In genomic region chr7:138908768-138909276, GRCm38 (mm10) we compare ENCODE assay signal across 8 mouse cellular contexts. TPM values are rescaled to one million over a fixed set of nuclear protein-coding genes. Genes with fewer than 3 reads are reported as not detected.
A peak's percentile ranks its signal among the peaks of the same experiment; 100 is the strongest.
DNase-seq lines count a peak whose midpoint lies in the region; ATAC-seq and TF ChIP-seq lines count a peak whose summit lies in the region.

No protein-coding gene starts in this region.

- peak overlapping the region; percentile 80 for H3ac ChIP-seq in myocyte (ENCODE audit: control insufficient read depth, insufficient read length)

- H3K79me2 ChIP-seq in myocyte (ENCODE audit: control insufficient read depth, insufficient read depth): peaks cover 46% of the 10 kb centered on the region

- H3K27me3 ChIP-seq in kidney, postnatal 0 days (ENCODE audit: insufficient read depth, low read length): no peaks in the 10 kb centered on the region
- peaks cover 8% of the 10 kb centered on the region; the same call in 1 of the 2 replicates for H3K27me3 ChIP-seq in hindbrain, embryonic 15.5 days
- H3K27me3 ChIP-seq in myocyte (ENCODE audit: control insufficient read depth, insufficient read depth, insufficient read length): no peaks in the 10 kb centered on the region

- TF ChIP-seq POLR2A in cortical plate, adult 2 months (IDR thresholded peaks at IDR 0.05; ENCODE audit: extremely low read depth, insufficient read depth, low read length): no peak
- TF ChIP-seq POLR2A in myocyte (IDR thresholded peaks at IDR 0.05; ENCODE audit: insufficient read length, low read depth): no peak

- DNase-seq in kidney, postnatal 0 days (ENCODE audit: low spot score): no peak
- no peak for DNase-seq in kidney, adult 11 months
- DNase-seq in adrenal gland, adult 18-20 months (ENCODE audit: low spot score in 2 of 2): no peak
- DNase-seq in left cerebral cortex, postnatal 14 days (ENCODE audit: low spot score in 2 of 2): no peak
- DNase-seq in adrenal gland, adult 2 months: no peak

- H3K27ac ChIP-seq in kidney, postnatal 0 days: peak overlapping the region; percentile 77
- peak overlapping the region; percentile 74 for H3K27ac ChIP-seq in cortical plate, adult 2 months (ENCODE audit: insufficient read depth, low read length)
- H3K27ac ChIP-seq in hindbrain, embryonic 15.5 days (replicated peaks): peak overlapping the region; percentile 75

- H3K9ac ChIP-seq in kidney, postnatal 0 days (ENCODE audit: low read depth, low read length): peak overlapping the region; percentile 74
- H3K9ac ChIP-seq in hindbrain, embryonic 15.5 days: peak overlapping the region; percentile 92

- peaks cover 10% of the 10 kb centered on the region for H3K4me1 ChIP-seq in kidney, postnatal 0 days (replicated peaks; ENCODE audit: insufficient read depth, low read length)
- H3K4me1 ChIP-seq in cortical plate, adult 2 months (ENCODE audit: control insufficient read depth, insufficient read depth, low read length): 0 out of 2 replicates have a peak, but pooled peaks cover 5% of the 10 kb centered on the region
- peaks cover 37% of the 10 kb centered on the region for H3K4me1 ChIP-seq in hindbrain, embryonic 15.5 days (replicated peaks)

- 9% methylated on average over 10 of the region's 10 CpGs for WGBS in kidney, postnatal 0 days
- 6% methylated on average over 10 of the region's 10 CpGs for WGBS in hindbrain, embryonic 15.5 days

- no peaks in the 10 kb centered on the region for H3K36me3 ChIP-seq in kidney, postnatal 0 days (ENCODE audit: insufficient read depth, low read length)
- no peaks in the 10 kb centered on the region for H3K36me3 ChIP-seq in hindbrain, embryonic 15.5 days
- no peaks in the 10 kb centered on the region for H3K36me3 ChIP-seq in myocyte (ENCODE audit: control insufficient read depth, insufficient read depth)

- intact Hi-C loops in left cerebral cortex, postnatal 14 days (cut with DNase I): loop anchor here (5.0 kb wide), 1 partner anchor 62 kb away; the partner anchor contains the start of genes Mapk1ip1 and Ppp2r2d

- ATAC-seq in kidney, postnatal 0 days (replicated peaks; ENCODE audit: low FRiP score, low read depth): no peak
- ATAC-seq in hindbrain, embryonic 15.5 days (ENCODE audit: low FRiP score, low read depth): no peak

- no peak for TF ChIP-seq CTCF in kidney, postnatal 0 days (IDR thresholded peaks at IDR 0.05; ENCODE audit: low read depth)
- TF ChIP-seq CTCF in cortical plate, adult 2 months (IDR thresholded peaks at IDR 0.05; ENCODE audit: extremely low read depth, insufficient read depth, low read length): no peak

- peak overlapping the region; percentile 70 for H3K4me2 ChIP-seq in kidney, postnatal 0 days (ENCODE audit: low read length)
- H3K4me2 ChIP-seq in hindbrain, embryonic 15.5 days: peak overlapping the region; percentile 73
- peak overlapping the region; percentile 98 for H3K4me2 ChIP-seq in myocyte (ENCODE audit: low read depth)

- no peaks in the 10 kb centered on the region for H3K9me3 ChIP-seq in kidney, postnatal 0 days (replicated peaks; ENCODE audit: low read length)
- no peaks in the 10 kb centered on the region for H3K9me3 ChIP-seq in hindbrain, embryonic 15.5 days

- peak overlapping the region; percentile 64 for H3K4me3 ChIP-seq in kidney, postnatal 0 days (replicated peaks; ENCODE audit: low read depth, low read length)
- peak overlapping the region; percentile 80 for H3K4me3 ChIP-seq in cortical plate, adult 2 months (ENCODE audit: insufficient read depth, low read length)
- peak overlapping the region; percentile 86 for H3K4me3 ChIP-seq in hindbrain, embryonic 15.5 days
- peak overlapping the region; percentile 49 for H3K4me3 ChIP-seq in myocyte

TF ChIP-seq in myocyte, 11 proteins besides CTCF, POLR2A, EP300 and RAD21:
- TF ChIP-seq E2F4 (IDR thresholded peaks at IDR 0.05; ENCODE audit: insufficient read depth): no peak
- no peak for TF ChIP-seq REST (IDR thresholded peaks at IDR 0.05; ENCODE audit: insufficient read depth, insufficient read length)
- TF ChIP-seq SRF (IDR thresholded peaks at IDR 0.05; ENCODE audit: control insufficient read depth, insufficient read length, low read depth): no peak
- no peak for TF ChIP-seq MYOD1 (IDR thresholded peaks at IDR 0.05; ENCODE audit: control insufficient read depth in 1 of 3, insufficient read length in 2 of 3, low read depth in 2 of 3)
TF ChIP-seq in myocyte: peak in this region for 0.

RNA-seq across cellular contexts. Expression of gene Bnip3, which starts 0.5 kb away (rescaled TPM):
- polyA plus RNA-seq in kidney, postnatal 0 days (2015; fragmentation: Nextera tagmentation; extraction: Ambion mirVana): 125 and 129 TPM in 2 replicates
- 99.4 and 105 TPM in 2 replicates for polyA plus RNA-seq in cortical plate, adult 2 months (2012; rRNA removed)
- polyA plus RNA-seq in hindbrain, embryonic 15.5 days (2015; fragmentation: Nextera tagmentation; extraction: Ambion mirVana): 101 and 105 TPM in 2 replicates
- polyA plus RNA-seq in myocyte (2012; fragmentation: generic; extraction: Trizol): 49.7 TPM
- 100 to 1,000 TPM; 143 to 261 TPM for total RNA-seq in adrenal gland, adult 18-20 months (2021)
- total RNA-seq in left cerebral cortex, postnatal 14 days (2021): 100 to 1,000 TPM; 130 to 134 TPM
- 100 to 1,000 TPM; 220 to 303 TPM for total RNA-seq in adrenal gland, adult 2 months (2021)
- 107 and 126 TPM in 2 replicates for polyA plus RNA-seq in adrenal gland, adult 2 months (2012; rRNA removed)

RNA-seq across cellular contexts. Expression of gene Jakmip3, which starts 31.7 kb away (rescaled TPM):
- polyA plus RNA-seq in kidney, postnatal 0 days (2015; fragmentation: Nextera tagmentation; extraction: Ambion mirVana): 0.05 TPM in 1 of 2 replicates, not detected in the other
- polyA plus RNA-seq in cortical plate, adult 2 months (2012; rRNA removed): 49.2 and 50.2 TPM in 2 replicates
- polyA plus RNA-seq in hindbrain, embryonic 15.5 days (2015; fragmentation: Nextera tagmentation; extraction: Ambion mirVana): 10.3 and 12.7 TPM in 2 replicates
- polyA plus RNA-seq in myocyte (2012; fragmentation: generic; extraction: Trizol): 0.01 TPM
- total RNA-seq in adrenal gland, adult 18-20 months (2021): 1 to 10 TPM; 4.4 to 5.4 TPM
- 10 to 100 TPM; 42.1 to 44.0 TPM for total RNA-seq in left cerebral cortex, postnatal 14 days (2021)
- total RNA-seq in adrenal gland, adult 2 months (2021): 1 to 10 TPM; 5.2 to 7.3 TPM
- 3.4 and 6.9 TPM in 2 replicates for polyA plus RNA-seq in adrenal gland, adult 2 months (2012; rRNA removed)
